Mouse (Mus musculus) v-Abl transformed pro-B cells (cell line): ENCODE measurements around the gene 2410002F23Rik.
"Not testable (repeated sequence)": the region's sequence is repeated elsewhere in the genome, so short reads cannot be mapped to it uniquely, and the experiment has no call there.

Experiments
- in situ Hi-C, 2 experiments: fragments of 400-800 bp; cut with MboI; formaldehyde crosslinking; loops; one replicate each; pipeline ENCODE4 v1.15.1; 2025; ENCODE audit not compliant: unreplicated experiment in 2 of 2

2410002F23Rik gene

DNA sequence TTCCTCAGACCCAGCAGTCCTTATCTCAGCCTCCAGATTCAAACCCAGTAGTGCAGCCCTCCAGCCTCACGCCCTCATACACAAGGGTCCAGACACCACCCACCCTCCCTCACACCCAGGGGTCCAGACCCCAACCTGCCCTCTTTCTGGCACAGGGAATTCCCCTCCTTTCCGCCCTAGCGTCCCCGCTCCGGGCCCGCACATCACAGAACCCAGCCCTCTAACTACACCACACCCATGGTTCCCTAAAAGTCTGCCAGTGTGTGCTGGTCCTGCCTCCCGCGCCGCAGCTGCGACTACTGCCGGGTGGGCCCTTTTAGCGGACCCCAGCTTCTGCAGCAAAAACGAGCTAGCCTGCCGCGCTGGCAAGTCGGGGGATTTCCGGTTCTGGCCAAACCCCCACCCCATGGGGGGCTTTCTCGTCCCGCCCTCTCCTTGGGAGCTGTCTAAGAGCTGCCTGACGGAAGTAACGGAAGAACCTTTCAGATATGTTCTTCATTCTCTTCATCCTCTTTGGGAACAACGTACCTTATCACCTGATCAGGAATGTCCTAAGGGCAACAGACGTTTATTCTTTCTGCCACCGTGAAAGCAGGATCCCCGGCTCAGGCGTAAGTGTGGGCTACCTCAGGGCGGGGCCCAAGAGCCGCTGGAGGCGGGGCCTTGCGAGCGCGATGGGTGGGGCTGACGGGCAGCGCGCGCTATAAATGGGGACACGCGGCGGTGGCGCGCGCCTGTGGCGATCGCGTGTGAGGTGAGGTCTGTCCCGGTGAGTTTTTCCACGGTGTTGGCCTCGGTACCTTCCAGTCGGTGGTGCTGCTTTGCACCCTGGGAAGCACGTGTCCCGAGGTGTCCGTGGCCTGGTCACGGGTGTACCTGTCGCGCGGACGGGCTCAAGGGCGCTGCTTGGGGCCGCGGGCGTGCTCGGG is at the start of gene 2410002F23Rik, which contains the start of gene 1700028J19Rik:
TSS of gene 2410002F23Rik (plus strand) at position 668 of the 929 bp plus-strand sequence.
TSS of gene 1700028J19Rik (minus strand) at position 641 of the 929 bp plus-strand sequence.
- in situ Hi-C loops, result loop anchor here in 1 of 2 experiments (25.0 kb wide), 1 partner anchor 559 kb away; the partner anchor contains the start of gene Klk14

DNA sequence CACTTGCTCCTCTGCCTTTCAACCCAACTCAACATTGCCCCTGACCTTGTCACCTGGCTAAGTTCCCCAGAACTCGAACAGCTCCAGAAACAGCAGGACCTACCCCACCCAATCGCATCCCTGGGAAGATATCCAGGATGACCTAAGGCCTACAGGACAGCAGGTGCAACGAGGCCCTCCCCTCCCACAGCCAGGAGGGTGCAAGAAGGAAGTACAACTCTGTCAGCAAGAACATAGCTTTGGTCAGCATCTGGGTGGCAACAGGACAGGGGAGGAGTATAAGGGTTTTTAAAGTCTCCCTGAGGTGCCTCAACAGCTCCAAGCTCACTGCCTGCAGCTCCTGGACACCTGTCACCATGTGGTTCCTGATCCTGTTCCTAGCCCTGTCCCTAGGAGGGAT is 48.6 kb upstream of the 2410002F23Rik start, which contains the start of gene Klk1b3:
TSS of gene Klk1b3 (plus strand) at position 301 of the 400 bp plus-strand sequence.
- in situ Hi-C loops, result no loop called here

DNA sequence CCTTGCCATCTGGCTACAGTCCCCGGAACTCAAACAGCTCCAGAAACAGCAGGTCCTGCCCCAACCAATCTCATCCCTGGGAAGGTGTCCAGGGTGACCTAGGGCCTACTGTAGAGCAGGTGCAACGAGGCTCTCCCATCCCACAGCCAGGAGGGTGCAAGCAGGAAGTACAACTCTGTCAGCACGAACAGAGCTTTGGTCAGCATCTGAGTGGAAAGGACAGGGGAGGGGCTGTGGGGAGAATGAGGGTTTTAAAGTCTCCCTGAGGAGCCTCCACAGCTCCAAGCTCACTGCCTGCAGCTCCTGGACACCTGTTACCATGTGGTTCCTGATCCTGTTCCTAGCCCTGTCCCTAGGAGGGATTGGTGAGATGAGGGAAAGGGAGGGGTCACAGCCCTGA is 39.4 kb upstream of the 2410002F23Rik start, which contains the start of gene Klk1b4:
TSS of gene Klk1b4 (plus strand) at position 301 of the 400 bp plus-strand sequence.
- in situ Hi-C loops, result not testable (repeated sequence)

DNA sequence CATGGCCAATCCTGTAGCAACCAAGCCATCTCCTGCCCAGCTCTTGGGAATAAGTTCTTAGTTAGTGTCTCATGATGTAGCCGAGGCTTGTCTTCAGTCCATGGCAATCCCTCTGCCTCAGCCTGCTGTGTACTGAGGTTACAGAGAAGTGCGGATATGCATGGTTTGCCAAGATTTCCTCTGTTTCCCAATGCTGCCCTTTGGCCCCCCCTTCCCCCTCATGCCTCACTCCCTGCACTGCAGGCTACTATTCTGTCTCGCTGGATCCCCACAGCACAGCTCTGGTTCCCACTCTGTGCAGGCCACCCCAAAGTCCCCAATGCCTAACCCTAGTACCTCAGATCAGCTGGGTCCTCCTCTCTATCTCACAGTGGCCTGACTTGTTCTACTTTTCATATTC is 38.2 kb upstream of the 2410002F23Rik start:
- in situ Hi-C loops, result no loop called here

DNA sequence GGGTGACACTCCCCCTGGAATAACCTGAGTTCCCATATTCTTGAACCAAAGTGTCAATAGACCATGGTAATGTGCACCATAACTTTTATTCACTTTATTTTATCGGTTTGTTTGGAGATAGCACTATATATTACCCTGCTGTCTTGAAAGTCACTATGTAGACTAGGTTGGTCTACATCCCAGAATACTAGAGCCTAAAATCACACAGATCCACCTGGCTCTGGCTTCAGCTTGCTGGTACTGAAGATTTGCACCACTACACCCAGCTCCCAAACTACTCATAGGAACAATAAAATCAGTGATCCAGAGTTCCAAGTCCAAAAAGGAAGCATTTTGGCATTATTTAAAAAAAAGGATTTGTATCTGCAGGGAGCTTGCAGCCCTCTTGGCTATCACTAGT is 30.9 kb upstream of the 2410002F23Rik start, which contains the start of gene Klk1b5:
TSS of gene Klk1b5 (plus strand) at position 301 of the 400 bp plus-strand sequence.
- in situ Hi-C loops, result no loop called here

DNA sequence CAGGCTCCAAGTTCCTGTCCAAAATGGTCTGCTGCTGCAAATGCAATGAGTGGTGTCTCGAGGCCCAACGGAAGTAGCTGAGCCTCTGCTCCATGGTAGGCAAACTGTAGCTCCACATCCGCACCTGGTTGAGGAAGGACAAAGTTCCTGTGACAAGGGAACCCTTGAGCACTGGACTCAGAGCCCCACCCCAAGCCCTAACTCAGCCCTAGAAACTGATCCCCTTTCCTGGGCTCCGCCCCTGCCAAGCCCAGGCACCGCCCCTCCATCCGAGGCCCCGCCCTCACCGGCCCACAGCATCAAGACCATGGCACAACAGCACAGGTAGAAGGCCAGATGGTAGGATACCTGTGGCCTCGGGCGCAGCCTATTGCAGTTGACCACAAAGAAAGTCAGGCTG is 24.9 kb upstream of the 2410002F23Rik start:
- in situ Hi-C loops, result not testable (repeated sequence)

DNA sequence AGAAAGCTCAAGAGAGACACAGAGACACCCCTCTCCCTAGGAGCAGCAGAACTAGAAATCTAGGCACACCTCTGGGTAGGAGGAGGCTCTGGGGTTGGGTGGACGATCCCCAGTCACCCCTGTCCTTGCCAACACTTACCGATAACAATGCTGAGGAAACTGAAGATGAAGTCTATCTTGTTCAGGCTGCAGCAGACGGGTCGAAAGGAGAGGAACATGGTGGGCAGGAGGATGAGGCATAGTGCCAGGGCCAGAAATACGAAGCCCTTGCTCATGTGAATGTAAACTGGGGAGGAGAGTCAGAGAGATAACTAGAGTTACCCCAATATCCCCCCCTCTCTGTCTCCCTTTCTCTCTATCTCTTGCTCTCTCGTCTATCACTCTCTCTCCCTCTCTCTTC is 24.2 kb upstream of the 2410002F23Rik start:
- in situ Hi-C loops, result not testable (repeated sequence)

DNA sequence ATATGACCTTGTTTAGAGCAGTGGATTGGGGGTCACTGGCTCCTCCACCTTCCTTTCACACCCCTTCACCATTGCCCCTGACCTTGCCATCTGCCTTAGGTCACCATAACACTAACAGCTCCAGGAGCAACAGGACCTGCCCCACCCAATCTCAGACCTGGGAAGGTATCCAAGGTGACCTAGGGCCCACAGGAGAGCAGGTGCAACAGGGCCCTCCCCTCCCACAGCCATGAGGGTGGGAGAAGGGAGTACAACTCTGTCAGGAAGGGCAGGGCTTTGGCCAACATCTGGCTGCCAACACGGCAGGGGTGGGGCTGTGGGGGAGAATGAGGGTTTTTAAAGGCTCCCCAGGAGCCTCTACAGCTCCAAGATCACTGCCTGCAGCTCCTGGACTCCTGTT is 21.4 kb upstream of the 2410002F23Rik start, which contains the start of gene Klk1:
TSS of gene Klk1 (plus strand) at position 285 of the 400 bp plus-strand sequence.
- in situ Hi-C loops, result loop anchor here in 1 of 2 experiments (25.0 kb wide), 1 partner anchor 538 kb away; the partner anchor contains the start of gene Klk14

DNA sequence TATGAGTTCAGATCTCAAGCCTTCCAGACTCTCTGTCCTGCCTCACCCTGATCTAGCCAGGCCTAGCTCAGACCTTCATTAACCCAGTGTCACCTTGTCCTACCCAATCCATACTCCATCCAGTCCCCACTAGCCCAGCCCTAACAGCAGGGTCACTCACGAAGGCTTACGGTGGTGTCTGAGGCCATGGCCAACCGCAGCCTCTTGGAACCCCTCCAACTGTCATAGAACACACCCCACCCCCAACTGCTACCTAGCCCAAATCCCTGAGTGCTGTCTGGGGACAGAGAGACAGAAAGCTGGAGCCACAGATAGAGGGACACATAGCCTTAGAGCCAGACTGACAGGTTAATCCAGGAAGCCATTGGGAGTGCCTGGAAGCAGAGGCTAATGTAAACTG is 10.6 kb upstream of the 2410002F23Rik start, which contains the start of gene Gm36864:
TSS of gene Gm36864 (plus strand) at position 269 of the 400 bp plus-strand sequence.
- in situ Hi-C loops, result loop anchor here in 1 of 2 experiments (25.0 kb wide), 1 partner anchor 549 kb away; the partner anchor contains the start of gene Klk14

DNA sequence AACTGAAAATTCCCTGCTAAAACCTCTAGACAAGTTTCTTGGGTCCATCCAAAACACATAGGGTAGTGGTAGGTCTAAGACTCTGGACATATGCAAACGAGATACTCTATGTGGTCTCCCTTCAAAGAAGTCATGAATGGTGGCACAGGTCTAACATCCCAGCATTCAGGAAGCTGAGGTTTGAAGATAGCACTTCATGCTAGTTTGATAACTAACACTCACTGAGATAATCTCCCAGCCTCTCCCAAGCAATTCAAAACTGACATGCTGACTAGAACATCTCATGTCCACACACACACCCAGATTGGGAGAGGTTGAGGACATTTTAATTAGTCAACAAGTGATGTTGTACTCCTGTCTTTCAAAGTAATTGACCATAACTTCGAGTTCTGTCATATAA is 6.6 kb upstream of the 2410002F23Rik start:
- in situ Hi-C loops, result loop anchor here in 1 of 2 experiments (25.0 kb wide), 1 partner anchor 553 kb away; the partner anchor contains the start of gene Klk14

DNA sequence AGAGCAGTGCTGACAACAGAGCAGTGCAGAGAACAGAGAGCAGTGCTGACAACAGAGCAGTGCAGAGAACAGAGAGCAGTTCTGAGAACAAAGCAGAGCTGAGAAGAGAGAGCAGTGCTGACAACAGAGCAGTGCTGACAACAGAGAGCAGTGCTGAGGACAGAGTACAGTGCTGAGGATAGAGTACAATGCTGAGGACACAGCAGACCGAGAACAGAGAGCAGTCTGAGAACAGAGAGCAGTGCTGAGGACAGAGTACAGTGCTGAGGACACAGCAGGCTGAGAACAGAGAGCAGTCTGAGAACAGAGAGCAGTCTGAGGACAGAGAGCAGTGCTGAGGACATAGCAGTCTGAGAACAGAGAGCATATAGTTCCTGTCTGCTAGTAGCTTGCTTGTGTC is 5.8 kb upstream of the 2410002F23Rik start:
- in situ Hi-C loops, result loop anchor here in 1 of 2 experiments (25.0 kb wide), 1 partner anchor 553 kb away; the partner anchor contains the start of gene Klk14

DNA sequence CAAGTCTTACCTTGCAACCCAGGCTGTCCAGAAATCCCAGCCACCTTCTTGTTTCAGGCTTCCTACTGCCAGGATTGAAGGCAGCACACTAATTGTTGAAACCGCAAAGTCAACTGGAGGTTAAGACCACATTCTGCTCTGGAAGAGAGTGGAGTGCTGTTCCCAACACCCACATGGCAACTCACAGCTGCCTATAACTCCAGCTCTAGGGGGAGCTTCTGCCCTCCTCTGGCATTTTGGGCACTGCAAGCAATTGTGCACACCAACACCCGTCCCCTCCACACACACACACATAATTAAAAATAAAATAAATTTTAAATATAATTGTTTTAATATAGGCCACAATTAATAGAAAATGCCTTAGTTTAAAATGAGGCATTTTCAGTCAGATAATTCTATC is 5.4 kb upstream of the 2410002F23Rik start:
- in situ Hi-C loops, result loop anchor here in 1 of 2 experiments (25.0 kb wide), 1 partner anchor 554 kb away; the partner anchor contains the start of gene Klk14

DNA sequence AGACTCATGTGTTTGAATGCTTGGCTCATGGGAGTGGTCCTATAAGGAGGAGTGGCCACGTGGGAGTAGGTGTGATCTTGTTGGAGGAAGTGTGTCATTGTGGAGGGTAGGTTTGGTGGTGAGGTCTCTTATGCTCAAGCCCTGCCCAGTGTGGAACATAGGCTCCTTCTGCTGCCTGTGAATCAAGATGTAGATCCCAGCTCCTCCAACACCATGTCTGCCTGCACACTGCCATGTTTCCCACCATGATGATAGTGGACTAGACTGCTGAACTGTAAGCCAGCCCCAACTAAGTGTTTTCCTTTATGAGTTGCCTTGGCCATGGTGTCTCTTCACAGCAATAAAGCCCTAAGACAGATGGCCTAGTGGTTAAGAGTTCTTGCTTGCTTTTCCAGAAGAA is 2.4 kb upstream of the 2410002F23Rik start:
- in situ Hi-C loops, result loop anchor here in 1 of 2 experiments (25.0 kb wide), 1 partner anchor 557 kb away; the partner anchor contains the start of gene Klk14

DNA sequence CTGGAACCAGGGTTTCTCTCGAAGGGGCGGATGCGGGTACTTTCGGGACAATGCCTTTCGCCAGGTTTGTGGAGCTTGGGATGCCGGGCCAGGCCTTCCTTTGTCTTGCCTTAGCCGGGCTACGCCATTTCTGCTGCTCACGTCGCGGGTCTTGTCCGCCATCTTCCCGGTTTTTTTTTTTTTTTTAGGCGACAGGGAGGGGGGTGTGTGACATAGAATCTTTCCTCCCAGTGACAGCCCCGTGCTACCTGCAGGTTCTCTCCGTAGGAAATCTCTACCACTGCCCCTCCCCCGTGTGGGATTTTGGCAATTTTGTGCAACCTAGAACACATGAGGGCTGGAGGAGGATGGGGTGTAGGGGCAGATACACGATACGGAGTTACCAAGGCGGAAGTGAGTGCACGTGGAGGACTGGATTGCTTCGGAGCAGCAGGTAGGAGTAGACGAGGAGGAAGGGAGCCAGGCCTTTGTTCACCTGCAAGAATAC is 505 bp downstream of the 2410002F23Rik start:
- in situ Hi-C loops, result loop anchor here in 1 of 2 experiments (25.0 kb wide), 1 partner anchor 560 kb away; the partner anchor contains the start of gene Klk14

DNA sequence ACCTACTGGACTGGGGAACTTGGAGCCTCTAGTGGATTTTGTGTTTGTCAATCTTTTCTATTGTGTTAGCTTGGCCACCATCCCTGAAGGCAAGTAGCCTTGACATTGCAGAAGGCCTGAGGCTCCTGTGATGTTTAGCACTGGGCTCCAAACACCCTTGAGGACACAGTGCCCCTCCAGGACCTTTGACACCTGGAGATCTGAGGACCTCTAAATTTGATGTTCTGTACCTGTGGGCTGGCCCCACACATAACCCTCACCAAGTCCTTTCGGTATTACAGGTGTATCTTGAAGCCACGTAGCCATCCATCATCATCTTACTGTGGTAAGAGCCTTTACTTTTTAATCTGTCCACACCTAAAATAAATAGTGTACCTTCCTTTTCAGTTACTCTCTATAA is 1.4 kb downstream of the 2410002F23Rik start:
- in situ Hi-C loops, result loop anchor here in 1 of 2 experiments (25.0 kb wide), 1 partner anchor 561 kb away; the partner anchor contains the start of gene Klk14

DNA sequence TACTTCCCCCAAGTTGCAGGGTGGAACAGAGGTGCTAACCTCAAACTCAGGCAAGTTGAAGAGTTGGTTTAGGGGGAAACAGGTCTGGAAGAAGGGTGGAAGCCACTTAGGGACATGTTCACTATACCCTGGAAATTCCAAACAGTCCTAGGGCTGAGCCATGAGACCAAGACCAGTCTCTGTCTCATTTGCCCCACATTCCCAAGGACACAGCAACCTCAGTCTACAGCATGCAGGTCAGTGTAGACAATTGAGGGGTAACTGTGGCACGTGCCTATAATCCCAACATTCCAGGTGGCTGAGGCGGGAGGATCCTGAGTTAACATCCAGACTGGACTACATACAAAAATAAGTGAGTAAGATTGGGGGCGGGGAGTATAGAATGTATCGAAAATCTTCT is 2.7 kb downstream of the 2410002F23Rik start:
- in situ Hi-C loops, result loop anchor here in 1 of 2 experiments (25.0 kb wide), 1 partner anchor 562 kb away; the partner anchor contains the start of gene Klk14

DNA sequence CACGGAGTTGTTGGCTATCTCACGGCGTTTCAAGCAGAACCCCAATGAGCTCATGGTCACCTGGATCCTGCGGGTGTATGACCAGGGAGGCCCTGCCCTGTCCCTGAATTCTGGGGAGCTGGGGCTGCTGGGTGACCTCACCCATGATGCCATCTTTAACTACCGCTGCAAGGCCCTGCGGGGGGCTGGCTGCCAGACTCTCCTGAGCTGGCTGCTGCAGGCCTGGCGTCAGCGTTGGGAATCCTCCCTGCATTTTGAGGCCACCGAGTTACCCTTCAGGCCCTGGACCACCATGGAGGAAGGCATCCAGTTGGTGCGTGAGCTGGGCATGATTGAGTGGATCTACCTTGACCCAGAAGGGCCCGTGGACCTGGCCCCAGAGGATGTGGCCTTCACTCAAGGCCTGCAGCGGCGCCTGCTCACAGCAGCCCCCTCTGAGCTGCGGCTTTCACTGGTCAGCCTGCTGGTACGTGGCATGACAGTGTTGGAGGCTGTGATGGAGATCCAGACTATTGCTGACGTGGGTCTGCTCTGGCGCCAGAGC is 4.3 kb downstream of the 2410002F23Rik start:
- in situ Hi-C loops, result loop anchor here in 1 of 2 experiments (25.0 kb wide), 1 partner anchor 711 kb away; the partner anchor contains the start of gene Cpt1c

DNA sequence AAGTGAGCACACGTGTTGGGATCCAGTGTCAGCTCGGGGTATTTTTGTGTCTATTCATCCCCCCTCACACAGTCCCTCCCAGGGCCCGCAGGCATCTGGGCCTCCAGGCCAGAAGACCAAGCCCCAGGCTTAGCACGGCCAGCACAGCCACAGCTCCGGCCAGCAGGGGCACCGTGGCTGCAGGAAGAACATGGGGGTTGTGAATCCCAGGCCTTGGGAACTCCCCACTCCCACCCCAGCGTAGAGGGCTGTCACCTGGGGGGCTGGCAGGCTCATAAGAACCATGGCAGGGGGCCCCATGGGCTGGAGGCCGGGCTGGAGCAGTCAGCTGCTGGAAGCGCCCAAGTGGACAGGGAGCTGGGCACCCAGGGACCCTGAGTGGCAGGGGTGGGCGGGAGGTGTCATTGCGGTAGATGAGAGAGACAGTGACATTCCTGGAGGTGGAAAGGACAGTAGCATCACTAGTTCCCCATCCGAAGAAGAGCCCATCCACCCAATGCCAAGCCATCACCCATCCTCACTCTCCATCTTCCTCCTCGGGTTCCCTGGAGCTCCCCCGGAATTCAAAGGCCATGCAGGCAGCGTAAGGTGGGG is 6.6 kb downstream of the 2410002F23Rik start:
- in situ Hi-C loops, result loop anchor here in 1 of 2 experiments (25.0 kb wide), 1 partner anchor 709 kb away; the partner anchor contains the start of gene Cpt1c

DNA sequence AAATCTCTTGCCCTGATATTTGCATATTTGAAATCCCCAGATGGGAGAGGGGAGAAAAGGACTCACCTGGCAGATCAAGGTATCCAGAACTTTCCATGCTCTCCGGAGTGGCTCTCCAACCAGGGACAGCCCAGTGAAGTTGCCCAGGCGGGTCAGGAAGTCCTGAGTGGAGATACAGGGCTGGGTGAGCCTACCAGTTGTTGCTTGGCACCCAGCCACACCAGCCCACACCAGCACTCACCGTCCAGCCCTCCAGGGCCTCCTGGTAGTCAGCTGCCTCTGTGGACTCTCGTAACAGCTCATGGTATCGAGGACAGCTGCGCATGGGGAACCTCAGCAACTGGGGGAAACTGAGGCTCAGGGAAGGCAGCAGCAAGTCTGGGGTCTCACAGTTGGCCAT is 8.4 kb downstream of the 2410002F23Rik start:
- in situ Hi-C loops, result loop anchor here in 1 of 2 experiments (25.0 kb wide), 1 partner anchor 707 kb away; the partner anchor contains the start of gene Cpt1c
